Mouse (Mus musculus): Measurements from ENCODE around the gene Pecr.

DNA sequence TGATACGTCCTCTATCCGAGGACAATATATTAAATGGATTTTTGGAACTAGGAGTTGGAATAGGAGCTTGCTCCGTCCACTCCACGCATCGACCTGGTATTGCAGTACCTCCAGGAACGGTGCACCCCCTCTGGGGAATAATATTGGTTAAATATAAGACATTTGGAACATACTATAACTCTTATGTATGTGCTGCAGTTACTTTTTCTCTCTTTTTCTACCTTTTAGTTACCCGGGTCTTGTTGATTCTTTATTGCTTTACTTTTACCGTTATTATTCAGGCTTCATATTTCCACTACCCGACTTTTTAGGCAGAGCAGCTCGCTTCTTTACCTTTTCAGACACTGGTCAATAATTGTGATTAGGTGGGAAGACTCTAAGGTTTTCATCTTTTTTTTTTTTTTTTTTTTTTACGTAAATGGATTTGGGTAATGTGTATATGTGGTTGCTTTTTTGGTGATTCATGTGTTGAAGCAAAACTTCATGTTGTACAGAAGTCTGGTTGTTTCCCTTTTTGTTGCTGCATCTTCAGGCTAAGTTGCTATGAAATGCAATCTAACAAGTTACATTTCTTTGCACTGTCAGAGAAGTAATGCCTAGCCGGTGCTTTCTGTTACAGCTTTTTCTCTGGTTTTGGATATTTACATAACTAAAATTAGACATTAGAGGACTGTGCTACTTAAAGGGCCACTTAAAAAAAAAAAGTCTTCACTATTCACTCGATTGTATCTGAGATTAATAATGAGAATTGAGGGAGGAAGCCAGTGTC lies 46.9 kb downstream of the Pecr start:
- TF ChIP-seq POLR2A (IDR thresholded peaks at IDR 0.05; ENCODE audit: extremely low read depth, insufficient read depth, low read length) (no peak), CTCF (IDR thresholded peaks at IDR 0.05; ENCODE audit: low read depth, low read length) (no peak)
